Mouse (Mus musculus) brain, embryonic 14.5 days (tissue): ENCODE measurements around the gene Psmd6. TPM values are rescaled to one million over a fixed set of nuclear protein-coding genes. Genes with fewer than 3 reads are reported as not detected.

Experiments used
- DNase-seq: peaks from one replicate; pipeline ENCODE4 v3.0.0-alpha.2; 2011; ENCODE audit warnings: low read depth
- CTCF ChIP-seq: fragments of 200-500 bp; IDR thresholded peaks from 2 replicates; pipeline ENCODE4 v1.5.1; 2012; ENCODE audit warnings: inconsistent platforms, mild to moderate bottlenecking, moderate library complexity, borderline replicate concordance; ENCODE audit not compliant: insufficient read depth, insufficient read length; ENCODE audit errors: extremely low read depth
- POLR2A ChIP-seq: fragments of 200-500 bp; IDR thresholded peaks from 2 replicates; pipeline ENCODE4 v1.6.1; 2012; ENCODE audit warnings: mild to moderate bottlenecking, inconsistent platforms, borderline replicate concordance; ENCODE audit not compliant: poor library complexity, insufficient read depth, insufficient read length, severe bottlenecking; ENCODE audit errors: extremely low read depth
- polyA plus RNA-seq: library from polyadenylated mRNA; depleted of rRNA; stranded (reverse); fragments of >200 nt; gene quantifications from 2 replicates; pipeline ENCODE4 v1.2.3, GENCODE M21; 2012; rRNA removed

The Psmd6 gene
- polyA plus RNA-seq, 1 experiment, result 112 TPM

- TF ChIP-seq POLR2A, result no peak
- TF ChIP-seq CTCF, result no peak
- no peak for DNase-seq
Measured at GRCm38 (mm10) chr14:14086711-14087263, 34.0 kb downstream of the Psmd6 start.

GRCm38 (mm10) chr14:14083811-14084210 lies 37.0 kb downstream of the Psmd6 start:
- TF ChIP-seq POLR2A (no peak), CTCF (no peak)
- DNase-seq, result no peak

GRCm38 (mm10) chr14:14080604-14081194 lies 40.1 kb downstream of the Psmd6 start:
- TF ChIP-seq POLR2A (no peak), CTCF (no peak)
- DNase-seq, result no peak

GRCm38 (mm10) chr14:14071456-14071855 lies 49.3 kb downstream of the Psmd6 start:
- TF ChIP-seq POLR2A, result no peak
- TF ChIP-seq CTCF, result no peak
- peak; percentile 31 for DNase-seq

GRCm38 (mm10) chr14:14070541-14071315 lies 50.1 kb downstream of the Psmd6 start:
- TF ChIP-seq CTCF (no peak), POLR2A (no peak)
- DNase-seq, result peak; percentile 93

- TF ChIP-seq POLR2A (no peak), CTCF (no peak)
- DNase-seq, result no peak
Measured at GRCm38 (mm10) chr14:14068553-14068952, 52.2 kb downstream of the Psmd6 start.

GRCm38 (mm10) chr14:14067648-14068472 lies 52.9 kb downstream of the Psmd6 start:
- DNase-seq, result peak; percentile 75
- TF ChIP-seq CTCF (no peak), POLR2A (no peak)

- TF ChIP-seq CTCF (no peak), POLR2A (no peak)
Measured at GRCm38 (mm10) chr14:14066241-14066640, 54.5 kb downstream of the Psmd6 start.

GRCm38 (mm10) chr14:14065142-14065498 lies 55.7 kb downstream of the Psmd6 start:
- DNase-seq, result no peak
- TF ChIP-seq CTCF (no peak), POLR2A (no peak)

More at GRCm38 (mm10) chr14:14066241-14066640, 54.5 kb downstream of the Psmd6 start:
- DNase-seq, result no peak

- TF ChIP-seq POLR2A, result no peak
- no peak for TF ChIP-seq CTCF
- DNase-seq, result peak; percentile 91
Measured at GRCm38 (mm10) chr14:14064486-14065141, 56.2 kb downstream of the Psmd6 start.

GRCm38 (mm10) chr14:14063382-14063781 lies 57.4 kb downstream of the Psmd6 start:
- TF ChIP-seq POLR2A (no peak), CTCF (no peak)
- DNase-seq, result peak; percentile 57

GRCm38 (mm10) chr14:14062531-14063245 lies 58.1 kb downstream of the Psmd6 start:
- no peak for TF ChIP-seq POLR2A
- TF ChIP-seq CTCF, result no peak
- peak; percentile 38 for DNase-seq

Other genes starting within 250 kb of the Psmd6 start
- gene Gm281, start 206.5 kb downstream of the Psmd6 start, polyA plus RNA-seq, result not detected in 2 replicates
- gene Atxn7, start 159.5 kb downstream of the Psmd6 start, polyA plus RNA-seq, result 19.5 and 22.1 TPM in 2 replicates
- gene Thoc7, start 159.1 kb downstream of the Psmd6 start, polyA plus RNA-seq, result 101 and 108 TPM in 2 replicates
- not detected in 2 replicates for gene Olfr720, start 65.9 kb upstream of the Psmd6 start, polyA plus RNA-seq
- gene Olfr31, start 201.8 kb upstream of the Psmd6 start, polyA plus RNA-seq, result not detected in 2 replicates
- 12.5 and 15.9 TPM in 2 replicates for gene Il3ra, start 225.3 kb upstream of the Psmd6 start, polyA plus RNA-seq